Mouse (Mus musculus): ENCODE measurements around the gene Plpp3.

Plpp3 gene

DNA sequence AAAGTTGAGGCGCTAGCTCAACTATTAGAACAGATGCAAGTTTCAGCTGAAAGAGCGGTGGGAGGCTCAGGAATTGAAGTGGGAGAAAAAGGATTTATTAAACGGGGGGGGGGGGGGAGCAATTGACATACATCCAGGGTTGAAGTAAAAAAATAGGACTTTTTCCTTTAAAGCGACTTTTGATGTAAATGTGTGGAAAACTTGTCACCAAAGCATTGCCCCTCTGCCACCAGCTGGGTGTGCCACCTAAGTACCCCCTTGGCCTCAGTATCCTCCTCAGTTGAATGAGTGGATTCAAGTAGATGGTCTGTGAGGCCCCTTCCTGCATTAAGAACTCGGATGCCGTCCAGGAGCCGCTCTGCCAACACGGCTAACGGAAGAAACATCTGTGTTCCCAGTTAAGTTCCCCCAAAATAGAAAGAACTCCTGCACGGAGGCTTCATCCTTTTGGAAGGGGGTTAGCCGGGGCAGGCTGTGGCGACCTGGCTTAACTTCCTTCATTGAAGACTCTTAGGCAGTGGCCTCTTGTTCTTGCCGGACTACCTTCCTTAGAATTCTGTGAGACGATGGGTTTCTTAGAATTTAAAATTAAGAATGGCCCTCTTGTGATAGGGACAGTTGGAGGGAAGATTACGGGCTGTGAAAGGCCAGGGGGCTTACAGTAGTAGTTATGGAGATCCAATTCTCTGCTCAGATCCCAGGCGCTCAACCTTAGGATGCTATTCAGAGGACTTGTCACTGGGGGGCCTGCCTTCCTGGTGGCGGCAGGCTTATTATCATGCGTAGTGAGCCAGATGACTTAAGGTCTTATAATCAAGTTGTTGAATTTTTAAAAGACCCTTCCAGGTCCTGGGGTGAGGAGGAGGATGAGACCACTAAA lies 1.7 kb downstream of the Plpp3 start:
- no peak for DNase-seq (ENCODE audit: low spot score in 2 of 2)

- DNase-seq (ENCODE audit: low spot score in 2 of 2), result no peak
These were observed 2.4 kb downstream of the Plpp3 start for GRCm38 (mm10) chr4:105159531-105159870.

GRCm38 (mm10) chr4:105160470-105160869 lies 3.3 kb downstream of the Plpp3 start:
- DNase-seq (ENCODE audit: low spot score in 2 of 2), result no peak

- DNase-seq (ENCODE audit: low spot score in 2 of 2), result no peak
These were observed 4.9 kb downstream of the Plpp3 start for GRCm38 (mm10) chr4:105162014-105162413.

DNA sequence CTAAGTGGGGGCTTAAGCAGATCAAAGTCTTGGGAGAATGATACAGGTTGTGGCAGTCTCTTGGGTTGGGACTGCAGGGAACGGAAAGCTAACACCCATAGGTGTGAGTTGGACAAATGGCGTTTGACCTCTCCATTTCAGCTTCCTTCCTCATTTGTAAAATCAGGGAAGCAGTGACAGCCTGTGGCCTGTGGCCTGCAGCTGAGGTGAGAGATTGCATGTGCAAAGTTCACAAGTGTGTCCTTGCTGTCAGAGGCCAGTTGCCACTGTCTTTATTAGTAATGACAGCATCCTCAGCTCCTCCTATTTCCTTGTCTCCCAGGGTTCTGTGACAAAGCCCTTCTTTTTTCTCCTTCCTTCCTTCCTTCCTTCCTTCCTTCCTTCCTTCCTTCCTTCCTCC lies 5.5 kb downstream of the Plpp3 start:
- no peak for DNase-seq (ENCODE audit: low spot score in 2 of 2)

GRCm38 (mm10) chr4:105163981-105164411 lies 6.8 kb downstream of the Plpp3 start:
- DNase-seq (ENCODE audit: low spot score in 2 of 2), result no peak

GRCm38 (mm10) chr4:105164952-105165351 lies 7.8 kb downstream of the Plpp3 start:
- DNase-seq (ENCODE audit: low spot score in 2 of 2), result no peak

DNA sequence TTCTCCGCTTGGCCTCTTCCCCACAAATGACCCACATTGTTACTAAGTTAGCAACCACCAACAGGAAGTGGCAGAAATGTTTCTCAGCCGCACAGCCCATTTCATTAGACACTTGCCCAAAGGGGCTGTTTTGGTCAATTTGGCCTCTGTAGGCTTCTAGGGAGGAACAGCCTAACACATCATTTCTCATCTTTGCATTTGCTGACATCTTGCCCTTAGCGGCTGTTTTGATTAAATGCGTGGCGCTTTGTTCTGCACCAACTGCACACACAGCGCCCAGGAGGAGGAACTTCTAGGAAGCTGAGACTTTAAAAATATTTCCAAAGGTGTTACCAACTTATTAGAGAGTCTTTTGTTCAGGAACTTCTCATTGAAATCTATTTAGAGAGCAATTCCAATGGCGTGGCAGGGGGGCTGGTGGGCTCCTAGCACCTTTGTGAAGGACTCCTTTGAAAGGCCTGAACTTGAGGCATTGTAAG lies 12.0 kb downstream of the Plpp3 start:
- no peak for DNase-seq (ENCODE audit: low spot score in 2 of 2)

GRCm38 (mm10) chr4:105169826-105170810 lies 13.0 kb downstream of the Plpp3 start:
- no peak for DNase-seq (ENCODE audit: low spot score in 2 of 2)

DNA sequence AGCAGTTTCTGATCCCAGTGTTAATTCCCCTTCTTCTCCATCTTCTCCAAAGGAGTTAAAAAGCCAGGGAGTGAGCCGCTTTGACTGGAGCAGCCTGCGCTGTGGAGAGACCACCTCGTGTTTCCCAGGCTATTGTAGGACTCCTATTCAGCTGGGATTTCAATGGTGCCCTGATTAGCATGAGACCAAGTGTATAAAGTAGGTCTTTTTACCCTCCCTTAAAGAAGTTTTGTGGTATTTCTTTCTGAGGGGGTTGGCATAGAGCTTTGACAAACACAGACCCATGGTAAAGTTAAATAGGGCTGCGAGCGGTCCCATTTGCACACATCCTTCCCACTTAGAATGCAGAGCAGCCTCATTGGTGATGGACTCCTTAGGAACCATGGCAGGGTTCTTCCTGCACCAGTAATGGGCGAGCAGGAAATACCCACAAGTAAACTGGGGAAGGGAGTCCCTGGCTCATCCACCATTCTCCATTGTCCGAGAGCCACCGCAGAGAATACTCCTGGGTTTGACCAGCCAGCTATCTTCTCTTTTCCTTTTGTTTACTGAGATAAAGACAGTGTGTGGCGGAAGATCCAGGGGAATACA lies 13.8 kb downstream of the Plpp3 start:
- no peak for DNase-seq (ENCODE audit: low spot score in 2 of 2)

DNA sequence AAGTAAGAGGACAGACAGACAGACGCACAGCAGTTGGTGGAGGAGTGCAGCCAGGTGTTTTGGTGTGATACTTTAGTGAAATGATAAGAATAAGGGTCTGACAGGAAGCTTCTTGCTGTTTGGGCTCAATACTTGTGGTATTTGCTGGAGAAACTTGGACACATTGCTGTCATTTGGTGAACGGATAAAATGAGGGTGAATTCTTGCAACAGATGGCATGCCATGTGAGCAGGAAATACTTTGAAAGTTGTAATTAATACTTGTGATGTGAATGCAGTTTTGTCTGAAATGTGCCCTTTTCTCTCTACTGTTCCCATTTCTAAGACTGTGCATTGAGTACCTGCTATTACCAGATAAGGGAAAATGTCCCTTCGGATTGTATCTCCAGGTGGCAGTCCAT lies 14.3 kb downstream of the Plpp3 start:
- DNase-seq (ENCODE audit: low spot score in 2 of 2), result no peak

GRCm38 (mm10) chr4:105174778-105175177 lies 17.6 kb downstream of the Plpp3 start:
- DNase-seq (ENCODE audit: low spot score in 2 of 2), result no peak

DNA sequence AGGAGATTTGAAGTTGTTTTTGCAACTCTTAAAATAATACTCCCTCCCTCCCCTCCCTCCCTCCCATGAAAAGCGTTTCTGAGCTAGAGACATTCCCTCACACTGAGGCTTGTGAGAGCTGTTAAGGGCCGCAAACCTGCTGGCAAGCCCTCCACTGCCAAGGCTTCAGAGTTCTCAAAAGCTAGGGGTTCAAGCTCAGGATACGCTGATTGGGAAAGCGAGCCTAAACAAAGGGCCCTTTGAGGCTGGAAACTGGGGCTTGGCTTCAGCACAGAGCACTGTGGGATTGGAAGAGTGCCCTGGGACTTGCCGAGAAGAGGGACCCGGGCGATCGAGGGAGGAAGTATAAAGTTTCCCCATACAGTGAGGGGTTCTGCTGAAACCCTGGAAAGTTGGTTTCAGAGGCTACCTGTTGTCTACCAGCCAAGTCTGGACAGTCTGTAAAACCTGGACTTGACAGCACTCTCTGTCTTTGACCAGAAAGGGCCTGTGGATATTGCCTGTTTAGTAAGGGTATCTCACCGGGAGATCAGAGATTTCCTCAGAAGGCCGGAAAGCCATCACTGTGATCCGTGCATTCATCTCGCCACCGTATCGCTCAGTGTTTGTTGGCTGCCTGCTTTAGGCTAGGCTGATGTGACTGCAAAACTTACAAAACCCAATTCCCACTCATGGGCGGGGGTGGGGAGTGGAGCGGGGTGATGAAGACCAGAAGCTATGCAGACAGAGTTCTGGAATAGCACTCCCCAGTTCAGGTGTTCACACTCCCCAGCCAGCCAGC lies 18.3 kb downstream of the Plpp3 start:
- DNase-seq (ENCODE audit: low spot score in 2 of 2), result peak; percentile 27 to 64

DNA sequence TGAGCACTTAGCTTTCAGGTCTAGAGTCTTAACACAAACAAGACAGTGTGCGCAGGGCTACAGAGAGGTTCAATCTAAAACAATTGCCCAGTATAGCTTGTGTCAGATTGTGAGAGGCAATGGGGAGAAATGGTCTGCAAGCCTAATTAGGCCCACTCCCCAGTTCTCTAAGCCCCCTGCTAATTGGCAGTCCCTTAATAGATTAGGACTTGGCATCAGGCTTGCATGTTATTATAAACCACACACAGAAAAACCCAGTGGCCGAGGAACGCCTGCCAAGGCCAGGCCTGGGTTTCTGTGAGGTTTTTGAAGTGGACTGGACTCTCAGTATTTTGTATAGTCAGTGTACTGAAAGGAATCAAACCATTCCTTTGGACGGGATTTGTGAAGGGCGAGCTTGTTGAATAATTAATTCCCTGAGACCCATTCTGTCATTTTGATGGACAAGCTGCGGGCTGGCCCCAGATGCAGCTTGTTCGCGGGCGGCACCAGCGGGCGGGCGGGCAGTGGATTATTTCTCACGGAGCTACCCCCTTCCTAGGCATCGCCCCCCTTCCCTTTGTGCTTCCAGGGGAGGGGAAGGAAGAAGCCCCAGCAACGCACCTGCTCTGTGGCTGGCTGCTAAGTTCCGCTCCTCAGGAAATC lies 24.0 kb downstream of the Plpp3 start:
- peak; percentile 49 to 70 for DNase-seq (ENCODE audit: low spot score in 2 of 2)

DNA sequence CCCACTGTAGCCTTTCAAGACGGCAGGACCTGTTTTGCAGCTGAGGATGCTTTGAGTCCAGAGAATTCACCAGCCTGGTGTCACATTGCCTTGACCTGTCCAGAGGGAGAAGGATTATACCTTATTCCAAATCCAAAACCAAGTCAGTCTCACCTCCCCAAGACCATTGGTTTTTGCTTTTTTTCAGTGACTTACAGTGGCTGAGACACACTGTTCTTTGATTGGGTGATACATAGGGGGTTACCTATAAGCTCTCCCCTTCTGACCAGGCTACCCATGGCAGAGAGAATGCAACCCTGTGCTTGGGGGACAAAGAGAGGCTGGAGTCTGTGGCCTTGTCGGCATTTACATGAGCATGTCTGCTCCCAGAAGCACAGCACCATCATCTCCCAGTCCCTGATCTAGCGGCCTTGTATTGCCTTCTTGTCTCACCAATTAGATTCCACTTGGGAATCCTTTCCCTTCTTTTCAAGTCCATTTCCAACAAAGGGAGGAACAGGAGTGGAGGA lies 24.6 kb downstream of the Plpp3 start:
- DNase-seq (ENCODE audit: low spot score in 2 of 2), result no peak

DNA sequence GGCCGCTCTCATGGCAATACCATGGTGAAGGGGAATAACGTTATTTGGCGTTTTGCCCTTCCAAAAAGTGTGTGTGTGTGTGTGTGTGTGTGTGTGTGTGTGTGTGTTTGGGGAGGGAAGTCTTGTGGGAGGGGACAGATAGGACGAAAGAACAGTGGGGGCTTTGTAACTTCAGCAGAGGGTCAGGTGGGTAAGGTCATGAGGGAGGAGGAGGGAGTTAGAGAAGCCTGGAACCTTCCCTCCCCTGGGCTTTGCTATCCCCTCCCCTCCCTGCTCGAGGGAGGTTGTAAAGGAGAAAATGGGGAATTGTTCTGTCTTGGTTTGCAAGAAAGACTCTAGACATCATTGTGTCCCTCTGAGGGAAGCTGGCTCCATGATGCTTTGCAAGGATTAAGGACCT lies 25.1 kb downstream of the Plpp3 start:
- no peak for DNase-seq (ENCODE audit: low spot score in 2 of 2)

GRCm38 (mm10) chr4:105184490-105184889 lies 27.3 kb downstream of the Plpp3 start:
- DNase-seq (ENCODE audit: low spot score in 2 of 2), result no peak

DNA sequence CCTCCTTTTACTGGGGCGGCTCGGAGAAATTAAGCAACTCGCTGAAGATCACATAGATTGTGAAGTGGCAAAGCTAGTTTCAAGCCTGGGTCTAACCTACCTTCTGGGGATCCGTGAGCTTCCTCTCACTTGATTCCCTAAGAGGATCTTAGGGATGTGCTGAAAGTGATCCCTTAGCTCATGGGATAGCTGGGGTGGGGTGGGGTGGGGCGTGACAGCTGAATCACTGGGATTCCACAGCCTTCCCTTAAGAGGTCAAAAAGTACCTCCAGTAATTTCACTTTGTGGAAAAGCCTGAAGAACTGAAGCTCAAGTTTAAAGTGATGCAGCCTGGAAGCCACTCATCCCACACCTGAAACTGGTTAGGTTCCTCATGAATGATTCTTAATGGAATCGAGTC lies 27.8 kb downstream of the Plpp3 start:
- DNase-seq (ENCODE audit: low spot score in 2 of 2), result no peak

- DNase-seq (ENCODE audit: low spot score in 2 of 2), result no peak
These were observed 29.5 kb downstream of the Plpp3 start for GRCm38 (mm10) chr4:105186654-105187053.

DNA sequence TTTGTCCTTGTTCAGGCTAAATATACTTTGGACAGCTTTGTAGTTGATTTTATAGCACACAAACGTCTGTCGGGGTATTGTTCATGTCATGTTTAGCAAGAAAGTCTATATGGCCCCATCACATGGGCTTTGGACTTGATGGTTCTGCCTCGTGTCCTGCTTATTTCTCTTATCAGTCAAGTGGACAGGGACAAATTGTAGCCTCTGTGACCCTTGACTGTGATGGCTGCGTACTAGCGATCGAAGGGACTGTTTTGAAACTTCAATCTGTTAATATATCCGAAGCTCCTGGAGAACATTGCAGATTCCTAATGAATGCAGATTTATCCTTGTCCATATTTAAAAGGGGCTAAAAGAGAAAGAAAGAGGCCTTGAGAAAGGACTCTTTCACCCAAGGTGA lies 30.7 kb downstream of the Plpp3 start:
- no peak for DNase-seq (ENCODE audit: low spot score in 2 of 2)

DNA sequence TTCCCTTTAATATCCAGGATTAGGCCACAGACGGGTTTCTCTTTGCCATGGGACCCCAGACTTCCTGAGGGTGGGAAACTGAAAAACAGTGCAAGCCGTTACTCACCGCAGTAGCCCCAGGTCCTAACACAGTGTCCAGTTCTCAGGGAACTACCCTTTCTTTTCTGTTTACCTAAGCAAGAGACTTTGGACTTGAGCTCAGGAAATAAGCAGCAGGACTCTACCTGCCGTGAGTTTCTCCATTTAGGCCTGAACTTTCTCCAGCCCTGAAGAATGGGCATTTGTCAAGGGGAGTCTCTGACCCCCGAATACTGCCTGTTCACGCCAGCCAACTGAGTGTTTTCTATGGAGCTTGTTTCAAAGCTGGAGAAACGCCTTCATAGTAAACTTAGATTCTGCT lies 31.7 kb downstream of the Plpp3 start:
- DNase-seq (ENCODE audit: low spot score in 2 of 2), result no peak
